Mouse (Mus musculus): ENCODE data around the gene Rab17. TPM values are rescaled to one million over a fixed set of nuclear protein-coding genes. Genes with fewer than 3 reads are reported as not detected.
A peak's percentile ranks its signal among the peaks of the same experiment; 100 is the strongest.

Gene Rab17
- polyA plus RNA-seq, 1 experiment from 2014 or later = 0.44 TPM

GRCm38 (mm10) chr1:90980638-90981330, 11.3 kb upstream of the Rab17 start:
- 82% methylated on average over 10 of the region's 10 CpGs for WGBS
- no peak overlapping the region for H3K4me3 ChIP-seq
- DNase-seq (ENCODE audit: low spot score) = no peak
- H3K27me3 ChIP-seq (replicated peaks; ENCODE audit: low read depth, poor library complexity, severe bottlenecking) = no peaks in the 10 kb centered on the region
- H3K27ac ChIP-seq (replicated peaks) = no peak overlapping the region
- H3K36me3 ChIP-seq (replicated peaks) = no peaks in the 10 kb centered on the region
- H3K4me1 ChIP-seq = peaks cover 2% of the 10 kb centered on the region; the same call in 1 of the 2 replicates
- H3K9me3 ChIP-seq = 0 out of 2 replicates have a peak, but pooled peaks cover 4% of the 10 kb centered on the region

- DNase-seq (ENCODE audit: low spot score) = no peak
- no peak overlapping the region for H3K4me3 ChIP-seq
- no peaks in the 10 kb centered on the region for H3K36me3 ChIP-seq (replicated peaks)
- H3K27me3 ChIP-seq (replicated peaks; ENCODE audit: low read depth, poor library complexity, severe bottlenecking) = peaks cover 14% of the 10 kb centered on the region
- H3K27ac ChIP-seq (replicated peaks) = no peak overlapping the region
- no peaks in the 10 kb centered on the region for H3K9me3 ChIP-seq
- WGBS = 87% methylated on average over 4 of the region's 4 CpGs
- H3K4me1 ChIP-seq = peaks cover 47% of the 10 kb centered on the region
These were observed 6.5 kb upstream of the Rab17 start for GRCm38 (mm10) chr1:90975960-90976359.

- peaks cover 14% of the 10 kb centered on the region for H3K27me3 ChIP-seq (replicated peaks; ENCODE audit: low read depth, poor library complexity, severe bottlenecking)
- peak; percentile 74 for DNase-seq (ENCODE audit: low spot score)
These were observed 5.6 kb upstream of the Rab17 start for GRCm38 (mm10) chr1:90974906-90975649.

GRCm38 (mm10) chr1:90973574-90973911, 4.1 kb upstream of the Rab17 start:
- no peaks in the 10 kb centered on the region for H3K36me3 ChIP-seq (replicated peaks)
- no peaks in the 10 kb centered on the region for H3K9me3 ChIP-seq
- no peak overlapping the region for H3K4me3 ChIP-seq
- no peak for DNase-seq (ENCODE audit: low spot score)
- WGBS = 82% methylated on average over 2 of the region's 2 CpGs
- H3K4me1 ChIP-seq = peaks cover 61% of the 10 kb centered on the region
- H3K27me3 ChIP-seq (replicated peaks; ENCODE audit: low read depth, poor library complexity, severe bottlenecking) = peaks cover 14% of the 10 kb centered on the region
- H3K27ac ChIP-seq (replicated peaks) = peak overlapping the region; percentile 68; the same call in 1 of the 2 replicates

More at GRCm38 (mm10) chr1:90974906-90975649, 5.6 kb upstream of the Rab17 start:
- Histone ChIP-seq H3K9me3 (no peaks in the 10 kb centered on the region), H3K4me3 (0 out of 2 replicates have a peak overlapping the region, but pooled peaks have one; percentile 17), H3K4me1 (peaks cover 51% of the 10 kb centered on the region), H3K36me3 (replicated peaks) (no peaks in the 10 kb centered on the region), H3K27ac (replicated peaks) (peak overlapping the region; percentile 63; the same call in 1 of the 2 replicates)
- WGBS = 16% methylated on average over 12 of the region's 12 CpGs

GRCm38 (mm10) chr1:90972911-90973573, 3.6 kb upstream of the Rab17 start:
- peak overlapping the region; percentile 68 for H3K27ac ChIP-seq (replicated peaks)
- H3K9me3 ChIP-seq = no peaks in the 10 kb centered on the region
- H3K4me3 ChIP-seq = no peak overlapping the region
- H3K36me3 ChIP-seq (replicated peaks) = no peaks in the 10 kb centered on the region
- peaks cover 14% of the 10 kb centered on the region for H3K27me3 ChIP-seq (replicated peaks; ENCODE audit: low read depth, poor library complexity, severe bottlenecking)
- peaks cover 61% of the 10 kb centered on the region for H3K4me1 ChIP-seq
- WGBS = 17% methylated on average over 9 of the region's 9 CpGs
- peak; percentile 95 for DNase-seq (ENCODE audit: low spot score)

GRCm38 (mm10) chr1:90969881-90970390, 475 bp upstream of the Rab17 start:
- 79% methylated on average over 10 of the region's 10 CpGs for WGBS
- Histone ChIP-seq H3K4me3 (no peak overlapping the region), H3K4me1 (peaks cover 50% of the 10 kb centered on the region)

GRCm38 (mm10) chr1:90968649-90969048, 812 bp downstream of the Rab17 start:
- Histone ChIP-seq H3K4me1 (peaks cover 43% of the 10 kb centered on the region), H3K4me3 (no peak overlapping the region), H3K36me3 (replicated peaks) (no peaks in the 10 kb centered on the region), H3K27ac (replicated peaks) (no peak overlapping the region), H3K27me3 (replicated peaks; ENCODE audit: low read depth, poor library complexity, severe bottlenecking) (peaks cover 20% of the 10 kb centered on the region), H3K9me3 (no peaks in the 10 kb centered on the region)
- WGBS = 83% methylated on average over 4 of the region's 4 CpGs
- DNase-seq (ENCODE audit: low spot score) = no peak

More at GRCm38 (mm10) chr1:90969881-90970390, 475 bp upstream of the Rab17 start:
- Histone ChIP-seq H3K9me3 (no peaks in the 10 kb centered on the region), H3K36me3 (replicated peaks) (no peaks in the 10 kb centered on the region), H3K27me3 (replicated peaks; ENCODE audit: low read depth, poor library complexity, severe bottlenecking) (peaks cover 20% of the 10 kb centered on the region), H3K27ac (replicated peaks) (no peak overlapping the region)
- no peak for DNase-seq (ENCODE audit: low spot score)

- Histone ChIP-seq H3K36me3 (replicated peaks) (no peaks in the 10 kb centered on the region), H3K9me3 (no peaks in the 10 kb centered on the region), H3K4me3 (no peak overlapping the region), H3K27me3 (replicated peaks; ENCODE audit: low read depth, poor library complexity, severe bottlenecking) (peaks cover 16% of the 10 kb centered on the region), H3K4me1 (peaks cover 43% of the 10 kb centered on the region), H3K27ac (replicated peaks) (no peak overlapping the region; the same call in 1 of the 2 replicates)
- no peak for DNase-seq (ENCODE audit: low spot score)
- WGBS = 80% methylated on average over 7 of the region's 7 CpGs
These were observed 1.9 kb downstream of the Rab17 start for GRCm38 (mm10) chr1:90967583-90967982.

- H3K4me3 ChIP-seq = no peak overlapping the region
- H3K27ac ChIP-seq (replicated peaks) = no peak overlapping the region
- H3K9me3 ChIP-seq = no peaks in the 10 kb centered on the region
- peaks cover 26% of the 10 kb centered on the region for H3K27me3 ChIP-seq (replicated peaks; ENCODE audit: low read depth, poor library complexity, severe bottlenecking)
- H3K36me3 ChIP-seq (replicated peaks) = no peaks in the 10 kb centered on the region
- peak; percentile 35 for DNase-seq (ENCODE audit: low spot score)
- peaks cover 20% of the 10 kb centered on the region for H3K4me1 ChIP-seq
- 31% methylated on average over 3 of the region's 3 CpGs for WGBS
These were observed 6.5 kb downstream of the Rab17 start for GRCm38 (mm10) chr1:90962994-90963393.

- Histone ChIP-seq H3K27me3 (replicated peaks; ENCODE audit: low read depth, poor library complexity, severe bottlenecking) (peaks cover 27% of the 10 kb centered on the region), H3K4me1 (peaks cover 20% of the 10 kb centered on the region), H3K9me3 (no peaks in the 10 kb centered on the region), H3K36me3 (replicated peaks) (no peaks in the 10 kb centered on the region), H3K27ac (replicated peaks) (peak overlapping the region; percentile 21; the same call in 1 of the 2 replicates), H3K4me3 (no peak overlapping the region)
- 41% methylated on average over 4 of the region's 4 CpGs for WGBS
- DNase-seq (ENCODE audit: low spot score) = no peak
These were observed 6.9 kb downstream of the Rab17 start for GRCm38 (mm10) chr1:90962526-90962925.

GRCm38 (mm10) chr1:90956245-90957096, 13.0 kb downstream of the Rab17 start:
- H3K36me3 ChIP-seq (replicated peaks) = no peaks in the 10 kb centered on the region
- H3K4me3 ChIP-seq = no peak overlapping the region
- H3K9me3 ChIP-seq = no peaks in the 10 kb centered on the region
- H3K27ac ChIP-seq (replicated peaks) = no peak overlapping the region
- DNase-seq (ENCODE audit: low spot score) = peak; percentile 78
- H3K27me3 ChIP-seq (replicated peaks; ENCODE audit: low read depth, poor library complexity, severe bottlenecking) = peaks cover 24% of the 10 kb centered on the region
- WGBS = 31% methylated on average over 7 of the region's 7 CpGs
- no peaks in the 10 kb centered on the region for H3K4me1 ChIP-seq
